In the genomic region with DNA sequence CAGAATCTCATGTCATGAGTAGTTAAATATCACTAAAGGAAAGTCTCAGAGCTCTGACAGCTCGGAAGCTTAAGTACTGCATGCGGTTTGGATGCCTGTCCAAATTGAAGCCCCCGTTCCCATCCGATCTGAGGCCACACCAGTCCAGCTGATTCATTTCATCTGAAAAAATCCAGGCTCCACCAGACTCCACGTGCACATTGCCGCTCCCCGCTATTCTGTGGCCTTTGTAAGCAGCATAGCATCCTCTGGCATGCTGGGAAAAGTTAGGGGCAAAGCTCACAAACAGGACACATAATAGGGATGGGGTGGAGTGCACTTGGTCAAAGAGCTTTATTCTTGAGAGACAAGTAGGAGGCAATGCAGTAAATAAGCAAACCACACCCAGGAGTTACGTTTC, we compare ENCODE assay signal across 24 mouse cellular contexts.
DNase-seq lines count a peak whose midpoint lies in the region; ATAC-seq and TF ChIP-seq lines count a peak whose summit lies in the region.
"Had no signal": no experiment of that assay in that cellular context is flagged by ENCODE, and none has a peak within 500 bp of the region (broad histone marks: within the 10 kb centered on the region; RNA-seq: fewer than 3 reads in every experiment).

No protein-coding gene starts in this region.

- peak; percentile 75 for DNase-seq in heart, adult 11 months
- DNase-seq in kidney, postnatal 0 days (ENCODE audit: low spot score) = peak; percentile 16
- peak; percentile 15 for DNase-seq in kidney, postnatal 14 days
- no peak for DNase-seq in kidney, adult 9 months
- DNase-seq: adrenal gland, adult 8-10 months; adrenal gland, postnatal 14 days; adrenal gland, postnatal 36 days; B cell, adult 2 months; cerebellum, adult 11-12 months; cerebellum, adult 2 months; cerebellum, adult 9-10 months; cerebellum, postnatal 10 days; cerebellum, postnatal 25 days had no signal

- no peaks in the 10 kb centered on the region for H3K27me3 ChIP-seq in heart, embryonic 12.5 days (replicated peaks)
- no peaks in the 10 kb centered on the region for H3K27me3 ChIP-seq in kidney, postnatal 0 days (ENCODE audit: insufficient read depth, low read length)
- H3K27me3 ChIP-seq in kidney, embryonic 16.5 days (ENCODE audit: insufficient read depth, low read length) = no peaks in the 10 kb centered on the region
- H3K27me3 ChIP-seq: CH12.LX; embryonic facial prominence, embryonic 12.5 days; forebrain, embryonic 13.5 days; forebrain, embryonic 15.5 days; Patski had no signal

- H3K4me1 ChIP-seq in heart, embryonic 12.5 days (replicated peaks) = peaks cover 21% of the 10 kb centered on the region
- no peaks in the 10 kb centered on the region for H3K4me1 ChIP-seq in kidney, postnatal 0 days (replicated peaks; ENCODE audit: insufficient read depth, low read length)
- H3K4me1 ChIP-seq in kidney, embryonic 16.5 days (ENCODE audit: insufficient read depth, low read length) = 0 out of 2 replicates have a peak, but pooled peaks cover 4% of the 10 kb centered on the region
- H3K4me1 ChIP-seq: embryonic facial prominence, embryonic 10.5 days; embryonic facial prominence, embryonic 12.5 days; forebrain, embryonic 13.5 days; forebrain, embryonic 15.5 days had no signal

- H3K27ac ChIP-seq in heart, embryonic 12.5 days (ENCODE audit: poor library complexity, severe bottlenecking) = no peak overlapping the region
- no peak overlapping the region for H3K27ac ChIP-seq in kidney, postnatal 0 days
- no peak overlapping the region for H3K27ac ChIP-seq in kidney, embryonic 16.5 days (ENCODE audit: low read length)
- H3K27ac ChIP-seq: embryonic facial prominence, embryonic 10.5 days; embryonic facial prominence, embryonic 12.5 days; forebrain, embryonic 13.5 days; forebrain, embryonic 15.5 days had no signal

- H3K9me3 ChIP-seq in heart, embryonic 12.5 days (replicated peaks) = peaks cover 4% of the 10 kb centered on the region; the same call in 1 of the 2 replicates
- no peaks in the 10 kb centered on the region for H3K9me3 ChIP-seq in kidney, postnatal 0 days (replicated peaks; ENCODE audit: low read length)
- no peaks in the 10 kb centered on the region for H3K9me3 ChIP-seq in kidney, embryonic 16.5 days (ENCODE audit: low read length)
- H3K9me3 ChIP-seq: embryonic facial prominence, embryonic 10.5 days; embryonic facial prominence, embryonic 12.5 days; forebrain, embryonic 15.5 days had no signal

- H3K4me2 ChIP-seq in heart, embryonic 12.5 days = no peak overlapping the region
- no peak overlapping the region for H3K4me2 ChIP-seq in kidney, postnatal 0 days (ENCODE audit: low read length)
- H3K4me2 ChIP-seq in kidney, embryonic 16.5 days (replicated peaks; ENCODE audit: low read depth, low read length) = no peak overlapping the region
- H3K4me2 ChIP-seq: embryonic facial prominence, embryonic 12.5 days; forebrain, embryonic 13.5 days; forebrain, embryonic 15.5 days had no signal

- no peak overlapping the region for H3K9ac ChIP-seq in heart, embryonic 12.5 days
- no peak overlapping the region for H3K9ac ChIP-seq in kidney, postnatal 0 days (ENCODE audit: low read depth, low read length)
- H3K9ac ChIP-seq in kidney, embryonic 16.5 days (replicated peaks; ENCODE audit: low read length) = no peak overlapping the region
- H3K9ac ChIP-seq: embryonic facial prominence, embryonic 12.5 days; forebrain, embryonic 13.5 days; forebrain, embryonic 15.5 days had no signal

- no peak for ATAC-seq in heart, embryonic 12.5 days (ENCODE audit: insufficient number of reproducible peaks, low FRiP score)
- ATAC-seq in kidney, postnatal 0 days (replicated peaks; ENCODE audit: low FRiP score, low read depth) = no peak
- no peak for ATAC-seq in kidney, embryonic 16.5 days (ENCODE audit: low FRiP score, low TSS enrichment)
- ATAC-seq: activated CD4-positive, CD25-positive, alpha-beta regulatory T cell, adult 4 months; CD4-positive, CD25-positive, alpha-beta regulatory T cell, adult 4 months; forebrain, embryonic 13.5 days; forebrain, embryonic 15.5 days; Patski had no signal

- WGBS in heart, embryonic 12.5 days = 81% methylated on average over 8 of the region's 8 CpGs
- WGBS in kidney, postnatal 0 days = 63% methylated on average over 8 of the region's 8 CpGs
- WGBS in kidney, embryonic 16.5 days = 66% methylated on average over 8 of the region's 8 CpGs

- peaks cover 4% of the 10 kb centered on the region for H3K36me3 ChIP-seq in heart, embryonic 12.5 days
- no peaks in the 10 kb centered on the region for H3K36me3 ChIP-seq in kidney, postnatal 0 days (ENCODE audit: insufficient read depth, low read length)
- no peaks in the 10 kb centered on the region for H3K36me3 ChIP-seq in kidney, embryonic 16.5 days (ENCODE audit: insufficient read depth, low read length)
- H3K36me3 ChIP-seq: embryonic facial prominence, embryonic 10.5 days; embryonic facial prominence, embryonic 12.5 days; forebrain, embryonic 15.5 days; G1E had no signal

- no peak overlapping the region for H3K4me3 ChIP-seq in heart, embryonic 12.5 days
- no peak overlapping the region for H3K4me3 ChIP-seq in kidney, postnatal 0 days (replicated peaks; ENCODE audit: low read depth, low read length)
- H3K4me3 ChIP-seq in kidney, embryonic 16.5 days (ENCODE audit: low read length) = no peak overlapping the region
- H3K4me3 ChIP-seq: embryonic facial prominence, embryonic 10.5 days; embryonic facial prominence, embryonic 12.5 days; forebrain, embryonic 13.5 days; forebrain, embryonic 15.5 days had no signal

- TF ChIP-seq CTCF in kidney, postnatal 0 days (IDR thresholded peaks at IDR 0.05; ENCODE audit: low read depth) = no peak
